Mouse (Mus musculus) hematopoietic stem cell, adult 5-6 weeks (primary cell): ENCODE data around the gene Hsd17b2. TPM values are rescaled to one million over a fixed set of nuclear protein-coding genes. Genes with fewer than 3 reads are reported as not detected.

ENCODE experiments used
- ATAC-seq, 2 experiments: fragments of 125-278 bp in 1 of 2; replicated peaks in 1 of 2; 2 replicates each; pipeline ENCODE4 v1.8.0; 2016 to 2017; ENCODE audit warnings: inconsistent platforms in 2 of 2, mild to moderate bottlenecking in 2 of 2, moderate number of reproducible peaks in 2 of 2, low read depth in 1 of 2, moderate TSS enrichment in 1 of 2; ENCODE audit not compliant: low FRiP score in 2 of 2, poor library complexity in 2 of 2, severe bottlenecking in 2 of 2, insufficient read depth in 1 of 2, low TSS enrichment in 1 of 2
- total RNA-seq: library from RNA; stranded (forward); fragments of 172-1452, 232-1000 nt; gene quantifications from 2 replicates; pipeline ENCODE4 v1.2.3, GENCODE M21; 2017

Gene Hsd17b2
- total RNA-seq, 1 experiment from 2014 or later: not detected

- no peak for ATAC-seq
Measured at GRCm38 (mm10) chr8:117747886-117748730, 46.4 kb downstream of the Hsd17b2 start.

- ATAC-seq: no peak
Measured at GRCm38 (mm10) chr8:117749436-117749835, 47.7 kb downstream of the Hsd17b2 start.

- ATAC-seq: no peak
Measured at GRCm38 (mm10) chr8:117757900-117758299, 56.2 kb downstream of the Hsd17b2 start.

- ATAC-seq: no peak
Measured at GRCm38 (mm10) chr8:117762776-117763175, 61.1 kb downstream of the Hsd17b2 start.

GRCm38 (mm10) chr8:117764625-117765024 lies 62.9 kb downstream of the Hsd17b2 start:
- ATAC-seq: no peak

GRCm38 (mm10) chr8:117765947-117766346 lies 64.2 kb downstream of the Hsd17b2 start:
- no peak for ATAC-seq

GRCm38 (mm10) chr8:117768971-117769370 lies 67.3 kb downstream of the Hsd17b2 start:
- no peak for ATAC-seq

GRCm38 (mm10) chr8:117771115-117771836 lies 69.6 kb downstream of the Hsd17b2 start:
- no peak for ATAC-seq

GRCm38 (mm10) chr8:117772126-117772525 lies 70.4 kb downstream of the Hsd17b2 start:
- ATAC-seq: peak; percentile 52 to 59; a peak in 3 of 4 replicates

GRCm38 (mm10) chr8:117772597-117772996 lies 70.9 kb downstream of the Hsd17b2 start:
- peak; percentile 51 to 59 for ATAC-seq

GRCm38 (mm10) chr8:117775626-117776025 lies 73.9 kb downstream of the Hsd17b2 start:
- ATAC-seq: no peak

- peak; percentile 66 to 71 for ATAC-seq
Measured at GRCm38 (mm10) chr8:117776075-117776474, 74.4 kb downstream of the Hsd17b2 start.

GRCm38 (mm10) chr8:117778531-117779322 lies 77.0 kb downstream of the Hsd17b2 start:
- ATAC-seq: no peak

GRCm38 (mm10) chr8:117779344-117779743 lies 77.6 kb downstream of the Hsd17b2 start:
- no peak for ATAC-seq

- ATAC-seq: no peak
Measured at GRCm38 (mm10) chr8:117781375-117782129, 79.8 kb downstream of the Hsd17b2 start.

- ATAC-seq: no peak
Measured at GRCm38 (mm10) chr8:117783021-117783420, 81.3 kb downstream of the Hsd17b2 start.

GRCm38 (mm10) chr8:117786428-117786827 lies 84.7 kb downstream of the Hsd17b2 start:
- no peak for ATAC-seq
